Mouse (Mus musculus) embryonic facial prominence, embryonic 11.5 days (tissue): ENCODE data around the gene Syp. TPM values are rescaled to one million over a fixed set of nuclear protein-coding genes. Genes with fewer than 3 reads are reported as not detected.
A peak's percentile ranks its signal among the peaks of the same experiment; 100 is the strongest.

Experiments
- ATAC-seq: fragments of 200-750 bp; cut with Nextera tagmentation; replicated peaks from 2 replicates; pipeline ENCODE4 v1.8.0; 2017; ENCODE audit warnings: low read depth; ENCODE audit not compliant: insufficient number of reproducible peaks, low FRiP score, low TSS enrichment
- DNase-seq: peaks from one replicate; pipeline ENCODE4 v3.0.0-alpha.2; 2015; ENCODE audit warnings: low spot score
- H3K27ac ChIP-seq: fragments of 300-500 bp; sonication (generic); replicated peaks from 2 replicates; pipeline ENCODE4 v1.5.1; 2014; ENCODE audit warnings: mild to moderate bottlenecking, low read depth, low read length, control low read depth
- H3K27me3 ChIP-seq: fragments of 300-500 bp; sonication (generic); 2 replicates; pipeline ENCODE4 v1.6.1; 2014; ENCODE audit warnings: mild to moderate bottlenecking, low read length, moderate library complexity, mixed read lengths; ENCODE audit not compliant: control insufficient read depth, insufficient read depth
- H3K36me3 ChIP-seq: fragments of 300-500 bp; sonication (generic); replicated peaks from 2 replicates; pipeline ENCODE4 v1.6.1; 2014; ENCODE audit warnings: low read depth, mild to moderate bottlenecking, low read length, moderate library complexity, mixed read lengths; ENCODE audit not compliant: control insufficient read depth, insufficient read depth
- H3K4me1 ChIP-seq: fragments of 300-500 bp; sonication (generic); 2 replicates; pipeline ENCODE4 v1.6.1; 2014; ENCODE audit warnings: low read length, mixed read lengths; ENCODE audit not compliant: control insufficient read depth, insufficient read depth
- H3K4me2 ChIP-seq: fragments of 300-500 bp; sonication (generic); 2 replicates; pipeline ENCODE4 v1.6.1; 2014; ENCODE audit warnings: low read depth, mild to moderate bottlenecking, control low read depth, low read length, moderate library complexity
- H3K4me3 ChIP-seq: fragments of 300-500 bp; sonication (generic); 2 replicates; pipeline ENCODE4 v1.5.1; 2014; ENCODE audit warnings: low read depth, low read length, control low read depth
- H3K9ac ChIP-seq: fragments of 300-500 bp; sonication (generic); replicated peaks from 2 replicates; pipeline ENCODE4 v1.6.1; 2014; ENCODE audit warnings: mild to moderate bottlenecking, control low read depth, low read length
- H3K9me3 ChIP-seq: fragments of 300-500 bp; sonication (generic); replicated peaks from 2 replicates; pipeline ENCODE4 v1.6.1; 2016; ENCODE audit warnings: mild to moderate bottlenecking, low read length, inconsistent platforms, mixed read lengths; ENCODE audit not compliant: control insufficient read depth
- WGBS: fragments of 180-500 bp; shearing (Covaris S2); extraction: QIAGEN DNeasy Blood & Tissue Kit; methylation state at CpG from one replicate; pipeline ENCODE4 v1.1.7; 2014; 5-methylcytosine and 5-hydroxymethylcytosine counted together
- polyA plus RNA-seq: library from polyadenylated mRNA; unstranded; fragments of >200 nt; fragmentation: Nextera tagmentation; extraction: Ambion mirVana; gene quantifications from 2 replicates; pipeline ENCODE4 v1.2.1, GENCODE M21; 2014

Syp gene
- polyA plus RNA-seq, 1 experiment from 2014 or later: 5.3 TPM

GRCm38 (mm10) chrX:7610536-7611258 lies 27.6 kb upstream of the Syp start:
- no peak for ATAC-seq

GRCm38 (mm10) chrX:7617889-7618551 lies 20.3 kb upstream of the Syp start:
- H3K4me1 ChIP-seq: no peaks in the 10 kb centered on the region
- H3K27me3 ChIP-seq: no peaks in the 10 kb centered on the region
- no peaks in the 10 kb centered on the region for H3K9me3 ChIP-seq
- H3K4me2 ChIP-seq: no peak overlapping the region
- no peak overlapping the region for H3K4me3 ChIP-seq
- H3K27ac ChIP-seq: no peak overlapping the region
- H3K9ac ChIP-seq: no peak overlapping the region
- DNase-seq (no peak), ATAC-seq (no peak)
- WGBS: 82% methylated on average over 12 of the region's 12 CpGs
- no peaks in the 10 kb centered on the region for H3K36me3 ChIP-seq

More at GRCm38 (mm10) chrX:7610536-7611258, 27.6 kb upstream of the Syp start:
- Histone ChIP-seq H3K36me3 (no peaks in the 10 kb centered on the region), H3K4me1 (no peaks in the 10 kb centered on the region), H3K27ac (no peak overlapping the region), H3K4me2 (peak overlapping the region; percentile 57), H3K9ac (peak overlapping the region; percentile 46; the same call in 1 of the 2 replicates), H3K27me3 (no peaks in the 10 kb centered on the region), H3K4me3 (peak overlapping the region; percentile 32), H3K9me3 (no peaks in the 10 kb centered on the region)
- DNase-seq: peak; percentile 6
- 17% methylated on average over 26 of the region's 26 CpGs for WGBS

GRCm38 (mm10) chrX:7632560-7632959 lies 5.7 kb upstream of the Syp start:
- no peak overlapping the region for H3K27ac ChIP-seq
- H3K36me3 ChIP-seq: no peaks in the 10 kb centered on the region
- H3K4me1 ChIP-seq: no peaks in the 10 kb centered on the region
- H3K9me3 ChIP-seq: no peaks in the 10 kb centered on the region
- ATAC-seq (no peak), DNase-seq (no peak)
- no peaks in the 10 kb centered on the region for H3K27me3 ChIP-seq
- H3K4me3 ChIP-seq: no peak overlapping the region
- H3K9ac ChIP-seq: no peak overlapping the region
- no peak overlapping the region for H3K4me2 ChIP-seq
- 90% methylated on average over 6 of the region's 6 CpGs for whole genome bisulfite sequencing

- Histone ChIP-seq H3K4me1 (no peaks in the 10 kb centered on the region), H3K9me3 (no peaks in the 10 kb centered on the region), H3K4me3 (no peak overlapping the region), H3K4me2 (no peak overlapping the region), H3K9ac (no peak overlapping the region), H3K36me3 (no peaks in the 10 kb centered on the region), H3K27ac (no peak overlapping the region), H3K27me3 (0 out of 2 replicates have a peak, but pooled peaks cover 2% of the 10 kb centered on the region)
- DNase-seq: no peak
- ATAC-seq: no peak
- WGBS: 69% methylated on average over 3 of the region's 3 CpGs
These were observed 3.2 kb upstream of the Syp start for GRCm38 (mm10) chrX:7635101-7635500.

- no peak overlapping the region for H3K4me2 ChIP-seq
- ATAC-seq: no peak
- no peak for DNase-seq
- WGBS: 23% methylated on average over 13 of the region's 13 CpGs
- H3K9ac ChIP-seq: no peak overlapping the region
- H3K4me3 ChIP-seq: no peak overlapping the region
- no peaks in the 10 kb centered on the region for H3K9me3 ChIP-seq
- H3K27ac ChIP-seq: no peak overlapping the region
- no peaks in the 10 kb centered on the region for H3K4me1 ChIP-seq
- H3K36me3 ChIP-seq: no peaks in the 10 kb centered on the region
- H3K27me3 ChIP-seq: 0 out of 2 replicates have a peak, but pooled peaks cover 2% of the 10 kb centered on the region
These were observed 1.5 kb downstream of the Syp start for GRCm38 (mm10) chrX:7639536-7640325.

GRCm38 (mm10) chrX:7640785-7641184 lies 2.5 kb downstream of the Syp start:
- H3K9me3 ChIP-seq: no peaks in the 10 kb centered on the region
- no peaks in the 10 kb centered on the region for H3K4me1 ChIP-seq
- H3K9ac ChIP-seq: no peak overlapping the region
- H3K36me3 ChIP-seq: no peaks in the 10 kb centered on the region
- ATAC-seq: no peak
- H3K4me3 ChIP-seq: no peak overlapping the region
- 36% methylated on average over 11 of the region's 12 CpGs for WGBS
- H3K27ac ChIP-seq: no peak overlapping the region
- no peak for DNase-seq
- H3K27me3 ChIP-seq: 0 out of 2 replicates have a peak, but pooled peaks cover 2% of the 10 kb centered on the region
- no peak overlapping the region for H3K4me2 ChIP-seq

GRCm38 (mm10) chrX:7645349-7645748 lies 7.1 kb downstream of the Syp start:
- Histone ChIP-seq H3K4me2 (no peak overlapping the region), H3K4me1 (no peaks in the 10 kb centered on the region)
- 16% methylated on average over 5 of the region's 5 CpGs for WGBS

More at GRCm38 (mm10) chrX:7645349-7645748, 7.1 kb downstream of the Syp start:
- H3K9ac ChIP-seq: no peak overlapping the region
- no peak overlapping the region for H3K27ac ChIP-seq
- no peak overlapping the region for H3K4me3 ChIP-seq
- H3K27me3 ChIP-seq: no peaks in the 10 kb centered on the region
- DNase-seq (peak; percentile 82), ATAC-seq (no peak)
- H3K36me3 ChIP-seq: no peaks in the 10 kb centered on the region
- H3K9me3 ChIP-seq: no peaks in the 10 kb centered on the region
